Mouse (Mus musculus): ENCODE results near the gene Map1a. TPM values are rescaled to one million over a fixed set of nuclear protein-coding genes. Genes with fewer than 3 reads are reported as not detected.

Map1a gene
- 0.05 TPM for polyA plus RNA-seq (2017; shearing (Covaris generic))

DNA sequence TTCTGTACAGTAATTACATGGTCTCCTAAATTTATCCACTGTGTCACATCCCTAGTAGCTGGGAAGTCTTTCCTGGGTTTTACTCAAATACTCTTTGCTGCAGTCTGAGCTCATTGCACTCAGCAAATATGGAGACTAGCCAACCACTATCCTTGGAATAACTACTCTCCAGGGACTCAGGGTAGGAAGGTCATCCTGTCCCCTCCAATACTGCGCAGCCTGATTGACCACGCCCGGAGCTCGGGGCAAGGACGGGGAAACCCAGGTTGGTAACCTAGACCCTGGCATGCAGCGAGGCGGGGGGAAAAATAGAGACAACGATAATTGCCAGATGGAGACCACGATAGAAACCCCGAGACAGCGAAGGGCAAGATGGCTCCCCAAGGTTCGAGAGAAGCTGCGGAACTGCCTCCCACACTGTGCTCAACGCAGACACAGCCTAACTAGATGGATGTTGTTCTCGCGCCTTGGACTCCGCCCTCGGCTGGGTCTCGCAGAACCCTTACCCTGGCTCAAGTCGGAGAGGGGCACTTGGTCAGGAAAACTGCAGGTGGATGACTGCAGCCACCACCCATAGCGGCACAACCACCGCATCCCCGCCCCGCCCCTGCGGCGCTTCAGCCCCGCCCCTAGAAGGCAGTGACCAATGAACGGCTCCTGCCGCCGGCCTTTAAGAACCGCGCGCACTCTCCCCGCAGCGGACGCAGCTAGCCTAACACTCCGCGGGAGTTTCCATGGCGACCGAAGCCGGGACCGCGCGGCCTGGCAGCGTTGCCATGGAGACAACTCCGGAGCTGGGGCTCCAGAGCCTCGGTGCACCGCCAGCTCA is at the start of gene Map1a:
TSS of gene Map1a (plus strand) at position 700 of the 829 bp plus-strand sequence.

DNA sequence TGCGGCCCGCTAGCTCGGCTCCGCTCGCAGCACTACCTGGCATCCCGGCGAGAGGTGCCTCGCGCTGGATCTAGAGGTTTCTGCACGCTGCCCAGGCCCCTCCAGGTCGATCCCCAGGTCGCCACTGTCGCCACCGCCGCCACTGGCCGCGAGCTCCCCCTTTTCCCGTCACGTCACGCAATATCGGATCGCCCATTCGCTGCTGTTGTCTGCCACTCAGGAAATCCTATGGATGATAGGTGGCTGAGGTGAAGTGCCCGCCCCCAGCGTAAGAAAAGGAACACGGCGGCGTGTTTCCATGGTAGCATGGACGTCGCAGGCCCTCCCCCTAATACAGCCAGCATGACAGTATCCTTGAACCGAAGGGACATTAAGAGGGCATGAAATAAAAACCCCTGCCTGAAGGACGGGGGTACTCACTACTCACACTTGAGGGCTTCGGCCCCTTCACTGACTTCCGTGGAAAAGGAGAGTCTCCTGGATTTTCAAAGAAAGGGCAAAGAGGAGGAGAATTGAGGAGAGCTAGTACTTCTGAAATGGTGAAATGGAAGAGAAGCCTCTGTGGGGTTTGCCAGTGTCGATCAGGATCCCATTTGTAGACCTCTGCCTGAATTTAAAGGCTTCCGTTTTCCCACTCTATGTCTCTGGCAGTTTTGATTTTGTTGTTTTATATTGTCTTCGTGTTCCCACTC is 18.0 kb upstream of the Map1a start, which contains the start of gene Trp53bp1:
TSS of gene Trp53bp1 (minus strand) at position 172 of the 692 bp plus-strand sequence.

DNA sequence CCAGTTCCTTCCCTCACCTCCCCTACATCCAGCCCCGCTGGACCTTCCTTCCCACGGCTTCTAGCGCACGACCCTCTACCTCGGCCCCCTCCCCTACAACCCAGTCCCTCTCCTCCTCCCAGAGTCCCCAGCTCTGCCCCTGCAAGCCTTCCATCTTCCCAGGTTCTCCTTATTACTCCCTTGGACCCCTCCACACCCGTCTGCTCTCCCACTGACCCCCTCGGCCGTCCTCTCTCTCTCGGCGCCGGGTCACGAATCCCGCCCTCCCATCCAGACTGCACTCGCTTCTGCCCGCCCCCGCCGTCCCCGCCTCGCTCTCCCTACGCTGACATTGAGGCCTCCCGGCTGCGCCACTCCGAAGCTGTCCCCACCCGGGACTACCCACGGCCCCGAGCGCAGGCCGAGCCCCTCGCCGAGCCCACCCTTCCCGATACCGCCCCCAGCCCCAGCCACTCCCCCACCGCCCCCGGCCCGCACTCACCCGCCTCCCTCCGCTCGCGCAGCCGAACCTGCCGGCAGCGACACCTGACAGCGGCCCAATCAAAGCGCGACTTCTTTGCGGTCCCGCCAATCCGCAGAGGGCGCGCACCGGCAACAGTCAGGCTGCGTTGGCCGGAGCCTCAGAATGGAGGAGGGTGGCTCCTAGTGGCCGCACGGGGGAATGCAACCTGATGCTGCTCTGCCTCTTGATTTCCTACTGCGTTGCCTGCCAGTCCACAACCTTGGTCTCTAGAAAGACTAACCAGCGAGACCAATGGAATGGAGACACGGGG is 65.6 kb downstream of the Map1a start, which contains the start of gene Ppip5k1:
TSS of gene Ppip5k1 (minus strand) at position 577 of the 773 bp plus-strand sequence.

DNA sequence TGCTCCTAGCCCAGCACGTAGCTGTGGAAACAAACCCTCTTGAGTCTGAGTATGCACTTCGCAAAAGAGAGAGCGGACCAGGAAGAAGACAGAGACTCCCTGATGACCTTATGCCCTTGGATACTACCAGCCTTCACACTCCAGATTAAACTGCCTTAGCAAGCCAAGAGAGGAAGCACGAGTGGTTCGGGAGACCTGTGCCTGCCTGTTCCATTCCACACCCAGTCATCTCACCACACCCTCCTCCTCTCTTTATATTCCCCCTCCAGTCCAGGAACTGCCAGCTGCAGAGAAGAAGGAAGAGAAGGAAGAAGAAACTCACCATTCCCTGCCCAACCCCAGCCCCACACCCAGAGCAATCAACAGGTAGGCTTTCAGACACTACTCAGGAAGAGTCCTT is 68.1 kb downstream of the Map1a start, which contains the start of gene Ckmt1:
TSS of gene Ckmt1 (plus strand) at position 221 of the 400 bp plus-strand sequence.

Other genes with a start within 250 kb of the Map1a start
- not detected for gene Tgm5, start 203.8 kb upstream of the Map1a start, polyA plus RNA-seq (2017; shearing (Covaris generic))
- gene Tgm7, start 179.8 kb upstream of the Map1a start, polyA plus RNA-seq (2017; shearing (Covaris generic)), result not detected
- gene Adal, start 149.2 kb upstream of the Map1a start, polyA plus RNA-seq (2017; shearing (Covaris generic)), result 20.7 TPM
- 15.6 TPM for gene Lcmt2, start 148.9 kb upstream of the Map1a start, polyA plus RNA-seq (2017; shearing (Covaris generic))
- 117 TPM for gene Tubgcp4, start 118.9 kb upstream of the Map1a start, polyA plus RNA-seq (2017; shearing (Covaris generic))
- gene Zscan29, start 118.5 kb upstream of the Map1a start, polyA plus RNA-seq (2017; shearing (Covaris generic)), result 64.1 TPM
- 82.8 TPM for gene Trp53bp1, start 18.2 kb upstream of the Map1a start, polyA plus RNA-seq (2017; shearing (Covaris generic))
- gene Ppip5k1, start 65.8 kb downstream of the Map1a start, polyA plus RNA-seq (2017; shearing (Covaris generic)), result 17.5 TPM
- gene Ckmt1, start 68.1 kb downstream of the Map1a start, polyA plus RNA-seq (2017; shearing (Covaris generic)), result not detected
- gene Strc, start 97.6 kb downstream of the Map1a start, polyA plus RNA-seq (2017; shearing (Covaris generic)), result 0.11 TPM
- gene Pdia3, start 124.2 kb downstream of the Map1a start, polyA plus RNA-seq (2017; shearing (Covaris generic)), result 689 TPM
- 1.8 TPM for gene Catsper2, start 124.2 kb downstream of the Map1a start, polyA plus RNA-seq (2017; shearing (Covaris generic))
- 0.74 TPM for gene Ell3, start 154.7 kb downstream of the Map1a start, polyA plus RNA-seq (2017; shearing (Covaris generic))
- gene Serf2, start 159.6 kb downstream of the Map1a start, polyA plus RNA-seq (2017; shearing (Covaris generic)), result 500 TPM
- 154 TPM for gene Hypk, start 163.7 kb downstream of the Map1a start, polyA plus RNA-seq (2017; shearing (Covaris generic))
- 0.15 TPM for gene Serinc4, start 167.2 kb downstream of the Map1a start, polyA plus RNA-seq (2017; shearing (Covaris generic))
- 121 TPM for gene Mfap1b, start 184.5 kb downstream of the Map1a start, polyA plus RNA-seq (2017; shearing (Covaris generic))
- 42.8 TPM for gene Mfap1a, start 217.1 kb downstream of the Map1a start, polyA plus RNA-seq (2017; shearing (Covaris generic))
- gene Wdr76, start 217.1 kb downstream of the Map1a start, polyA plus RNA-seq (2017; shearing (Covaris generic)), result 7.5 TPM

Data from inflammation-experienced regulatory T-cells, adult 16 weeks (primary cell).